Mouse (Mus musculus): ENCODE measurements around the gene Armh3. TPM values are rescaled to one million over a fixed set of nuclear protein-coding genes. Genes with fewer than 3 reads are reported as not detected.

The Armh3 gene
- polyA plus RNA-seq, 1 experiment: 17.1 TPM

DNA sequence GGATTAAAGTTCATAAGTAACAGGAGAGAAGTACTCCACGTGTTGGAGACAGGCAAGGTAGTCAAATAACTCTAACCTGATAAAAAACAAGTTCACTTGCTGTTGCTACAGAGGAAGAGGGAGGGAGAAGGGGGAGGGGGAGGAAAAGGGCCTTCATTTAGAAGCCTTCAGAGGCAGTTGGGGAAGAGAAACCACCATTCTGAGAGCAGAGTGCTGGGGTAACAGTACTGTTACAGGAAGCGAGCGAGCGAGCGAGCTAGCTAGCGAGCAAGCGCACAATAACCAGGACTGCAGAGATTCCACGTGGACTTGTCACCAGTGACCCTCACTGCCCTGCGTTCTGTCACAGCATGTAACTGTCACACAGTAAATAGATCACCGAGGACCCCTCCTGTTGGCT lies 154.9 kb downstream of the Armh3 start:
- no peaks in the 10 kb centered on the region for H3K36me3 ChIP-seq (ENCODE audit: control insufficient read depth, insufficient read depth, low read length, poor library complexity, severe bottlenecking)
- H3K9me3 ChIP-seq (replicated peaks; ENCODE audit: control insufficient read depth, insufficient read depth, low read length, poor library complexity, severe bottlenecking): no peaks in the 10 kb centered on the region
- H3K27me3 ChIP-seq (ENCODE audit: control insufficient read depth, insufficient read depth, low read length, poor library complexity, severe bottlenecking): no peaks in the 10 kb centered on the region
- H3K27ac ChIP-seq (ENCODE audit: insufficient read depth, low read length): no peak overlapping the region
- H3K4me1 ChIP-seq (ENCODE audit: control insufficient read depth, insufficient read depth, low read length): no peaks in the 10 kb centered on the region
- H3K4me3 ChIP-seq (ENCODE audit: low read depth, low read length): no peak overlapping the region
- no peak overlapping the region for H3K9ac ChIP-seq (ENCODE audit: low read depth, poor library complexity, severe bottlenecking)
- TF ChIP-seq POLR2A (IDR thresholded peaks at IDR 0.05; ENCODE audit: insufficient read depth, low read length) (no peak), EP300 (IDR thresholded peaks at IDR 0.05; ENCODE audit: insufficient read depth, low read depth, low read length) (no peak), CTCF (IDR thresholded peaks at IDR 0.05; ENCODE audit: low read depth, low read length) (no peak)

DNA sequence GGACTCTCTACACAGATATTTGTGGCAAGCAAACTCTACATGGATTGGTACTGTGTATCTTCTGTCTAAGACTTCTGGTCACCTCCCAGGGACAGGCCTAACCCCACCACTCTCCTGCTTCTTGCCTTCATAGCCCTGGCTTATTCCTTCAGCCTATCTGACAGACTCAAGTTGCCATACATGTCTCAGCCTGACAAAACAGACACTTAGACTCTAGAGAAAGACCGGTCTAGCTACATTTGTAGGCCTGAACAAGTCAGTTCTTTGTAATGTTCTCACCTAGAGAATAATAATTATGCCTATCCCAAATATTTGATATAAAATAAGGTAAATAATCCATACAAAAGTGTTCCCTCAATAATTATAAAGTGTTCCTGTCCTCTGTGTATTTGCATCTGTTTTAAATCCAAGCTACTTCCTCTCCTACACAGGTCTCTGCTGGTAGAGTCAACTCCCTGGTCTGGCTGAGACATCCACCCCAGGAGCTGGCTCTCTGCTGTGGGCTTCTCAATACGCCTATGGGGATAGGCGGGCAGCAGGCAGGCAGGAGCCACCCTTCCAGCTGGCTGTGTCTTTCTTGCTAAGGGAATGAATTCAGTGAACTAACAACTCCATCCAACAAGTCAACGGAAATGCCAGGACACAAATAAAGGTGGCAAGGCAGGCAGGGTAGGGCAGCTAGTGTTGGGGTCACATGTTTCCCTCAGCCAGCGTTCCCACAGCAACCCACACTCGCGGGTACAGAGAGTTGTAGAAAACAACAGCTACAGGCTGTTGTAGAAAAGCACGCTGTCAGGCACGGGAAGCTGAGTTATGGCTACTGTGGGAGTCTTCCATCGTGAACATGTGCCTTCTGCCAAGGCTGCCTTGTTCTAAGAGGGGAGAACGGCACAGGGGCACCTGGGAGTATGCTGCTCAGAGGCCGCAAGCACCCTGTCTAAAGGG lies 161.0 kb downstream of the Armh3 start:
- H3K27ac ChIP-seq (ENCODE audit: insufficient read depth, low read length): no peak overlapping the region

DNA sequence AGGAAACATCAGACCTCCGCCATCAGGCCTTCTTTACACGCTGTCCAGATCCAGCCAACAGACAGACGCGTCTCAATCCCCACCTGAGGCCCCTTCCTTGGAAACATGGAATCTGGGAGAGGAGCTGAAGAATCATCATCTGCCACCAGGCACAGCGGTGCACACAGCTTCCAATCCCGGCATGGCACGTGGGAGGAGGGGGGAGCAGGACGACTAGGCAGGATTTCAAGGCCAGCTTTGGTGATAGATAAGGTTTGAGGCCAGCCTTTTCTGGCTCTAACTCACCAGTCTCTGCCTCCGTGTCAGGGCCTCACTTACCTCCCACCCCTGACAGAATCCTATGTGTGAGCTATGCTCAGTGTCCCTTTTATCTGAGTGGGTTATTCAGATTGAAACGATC lies 162.8 kb downstream of the Armh3 start:
- no peak overlapping the region for H3K27ac ChIP-seq (ENCODE audit: insufficient read depth, low read length)
- H3K9ac ChIP-seq (ENCODE audit: low read depth, poor library complexity, severe bottlenecking): no peak overlapping the region
- H3K9me3 ChIP-seq (replicated peaks; ENCODE audit: control insufficient read depth, insufficient read depth, low read length, poor library complexity, severe bottlenecking): no peaks in the 10 kb centered on the region
- no peaks in the 10 kb centered on the region for H3K27me3 ChIP-seq (ENCODE audit: control insufficient read depth, insufficient read depth, low read length, poor library complexity, severe bottlenecking)
- no peak overlapping the region for H3K4me3 ChIP-seq (ENCODE audit: low read depth, low read length)
- TF ChIP-seq CTCF (IDR thresholded peaks at IDR 0.05; ENCODE audit: low read depth, low read length) (no peak), EP300 (IDR thresholded peaks at IDR 0.05; ENCODE audit: insufficient read depth, low read depth, low read length) (no peak), POLR2A (IDR thresholded peaks at IDR 0.05; ENCODE audit: insufficient read depth, low read length) (no peak)
- no peaks in the 10 kb centered on the region for H3K4me1 ChIP-seq (ENCODE audit: control insufficient read depth, insufficient read depth, low read length)
- no peaks in the 10 kb centered on the region for H3K36me3 ChIP-seq (ENCODE audit: control insufficient read depth, insufficient read depth, low read length, poor library complexity, severe bottlenecking)

More for the DNA sequence above, 161.0 kb downstream of the Armh3 start:
- Histone ChIP-seq H3K9me3 (replicated peaks; ENCODE audit: control insufficient read depth, insufficient read depth, low read length, poor library complexity, severe bottlenecking) (no peaks in the 10 kb centered on the region), H3K9ac (ENCODE audit: low read depth, poor library complexity, severe bottlenecking) (no peak overlapping the region), H3K4me3 (ENCODE audit: low read depth, low read length) (no peak overlapping the region), H3K4me1 (ENCODE audit: control insufficient read depth, insufficient read depth, low read length) (no peaks in the 10 kb centered on the region), H3K36me3 (ENCODE audit: control insufficient read depth, insufficient read depth, low read length, poor library complexity, severe bottlenecking) (no peaks in the 10 kb centered on the region), H3K27me3 (ENCODE audit: control insufficient read depth, insufficient read depth, low read length, poor library complexity, severe bottlenecking) (no peaks in the 10 kb centered on the region)
- TF ChIP-seq POLR2A (IDR thresholded peaks at IDR 0.05; ENCODE audit: insufficient read depth, low read length): no peak
- TF ChIP-seq CTCF (IDR thresholded peaks at IDR 0.05; ENCODE audit: low read depth, low read length): no peak
- TF ChIP-seq EP300 (IDR thresholded peaks at IDR 0.05; ENCODE audit: insufficient read depth, low read depth, low read length): no peak

DNA sequence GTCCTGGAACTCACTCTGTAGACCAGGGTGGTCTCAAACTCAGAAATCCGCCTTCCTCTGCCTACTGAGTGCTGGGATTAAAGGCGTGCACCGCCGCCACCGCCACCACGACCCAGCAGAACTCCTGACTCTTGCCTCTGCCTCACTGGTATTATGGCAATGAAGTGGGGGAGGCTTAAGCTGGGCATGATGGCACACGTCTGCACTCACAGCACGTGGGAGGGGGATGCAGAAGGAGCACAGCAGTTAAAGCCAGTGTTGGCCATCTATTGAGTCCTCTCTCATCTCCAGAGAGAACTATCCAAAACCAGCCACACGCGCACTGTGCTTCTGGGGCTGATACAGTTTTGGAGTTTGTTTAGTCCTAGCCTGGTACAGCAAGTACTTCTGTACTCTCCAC lies 164.6 kb downstream of the Armh3 start:
- Histone ChIP-seq H3K9ac (ENCODE audit: low read depth, poor library complexity, severe bottlenecking) (no peak overlapping the region), H3K4me3 (ENCODE audit: low read depth, low read length) (no peak overlapping the region), H3K36me3 (ENCODE audit: control insufficient read depth, insufficient read depth, low read length, poor library complexity, severe bottlenecking) (no peaks in the 10 kb centered on the region), H3K27ac (ENCODE audit: insufficient read depth, low read length) (no peak overlapping the region), H3K4me1 (ENCODE audit: control insufficient read depth, insufficient read depth, low read length) (no peaks in the 10 kb centered on the region), H3K27me3 (ENCODE audit: control insufficient read depth, insufficient read depth, low read length, poor library complexity, severe bottlenecking) (no peaks in the 10 kb centered on the region), H3K9me3 (replicated peaks; ENCODE audit: control insufficient read depth, insufficient read depth, low read length, poor library complexity, severe bottlenecking) (no peaks in the 10 kb centered on the region)
- no peak for TF ChIP-seq POLR2A (IDR thresholded peaks at IDR 0.05; ENCODE audit: insufficient read depth, low read length)
- TF ChIP-seq CTCF (IDR thresholded peaks at IDR 0.05; ENCODE audit: low read depth, low read length): no peak
- TF ChIP-seq EP300 (IDR thresholded peaks at IDR 0.05; ENCODE audit: insufficient read depth, low read depth, low read length): no peak

DNA sequence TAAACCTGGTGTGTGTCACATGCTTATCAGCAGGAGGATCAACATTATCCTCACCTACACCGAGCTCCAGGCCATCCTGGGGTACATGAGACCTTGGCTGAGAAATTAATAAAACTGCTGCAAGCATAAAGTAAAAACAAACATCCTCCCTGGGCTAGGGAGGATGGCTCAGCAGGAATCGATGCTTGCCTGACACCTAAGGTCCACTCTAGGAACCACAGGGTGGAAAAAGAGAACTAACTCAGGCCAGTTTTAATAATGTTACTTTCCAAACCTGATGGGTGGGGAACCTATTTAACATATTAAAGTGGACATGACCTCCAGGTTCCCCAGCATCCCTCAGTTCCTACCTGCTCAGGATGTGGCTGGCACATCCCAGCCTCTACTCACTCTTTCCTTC lies 167.6 kb downstream of the Armh3 start:
- H3K36me3 ChIP-seq (ENCODE audit: control insufficient read depth, insufficient read depth, low read length, poor library complexity, severe bottlenecking): no peaks in the 10 kb centered on the region
- H3K9me3 ChIP-seq (replicated peaks; ENCODE audit: control insufficient read depth, insufficient read depth, low read length, poor library complexity, severe bottlenecking): no peaks in the 10 kb centered on the region
- no peak overlapping the region for H3K4me3 ChIP-seq (ENCODE audit: low read depth, low read length)
- 0 out of 2 replicates have a peak overlapping the region, but pooled peaks have one; percentile 13 for H3K27ac ChIP-seq (ENCODE audit: insufficient read depth, low read length)
- no peaks in the 10 kb centered on the region for H3K4me1 ChIP-seq (ENCODE audit: control insufficient read depth, insufficient read depth, low read length)
- no peak overlapping the region for H3K9ac ChIP-seq (ENCODE audit: low read depth, poor library complexity, severe bottlenecking)
- TF ChIP-seq EP300 (IDR thresholded peaks at IDR 0.05; ENCODE audit: insufficient read depth, low read depth, low read length): no peak
- no peak for TF ChIP-seq CTCF (IDR thresholded peaks at IDR 0.05; ENCODE audit: low read depth, low read length)
- TF ChIP-seq POLR2A (IDR thresholded peaks at IDR 0.05; ENCODE audit: insufficient read depth, low read length): no peak
- H3K27me3 ChIP-seq (ENCODE audit: control insufficient read depth, insufficient read depth, low read length, poor library complexity, severe bottlenecking): no peaks in the 10 kb centered on the region

DNA sequence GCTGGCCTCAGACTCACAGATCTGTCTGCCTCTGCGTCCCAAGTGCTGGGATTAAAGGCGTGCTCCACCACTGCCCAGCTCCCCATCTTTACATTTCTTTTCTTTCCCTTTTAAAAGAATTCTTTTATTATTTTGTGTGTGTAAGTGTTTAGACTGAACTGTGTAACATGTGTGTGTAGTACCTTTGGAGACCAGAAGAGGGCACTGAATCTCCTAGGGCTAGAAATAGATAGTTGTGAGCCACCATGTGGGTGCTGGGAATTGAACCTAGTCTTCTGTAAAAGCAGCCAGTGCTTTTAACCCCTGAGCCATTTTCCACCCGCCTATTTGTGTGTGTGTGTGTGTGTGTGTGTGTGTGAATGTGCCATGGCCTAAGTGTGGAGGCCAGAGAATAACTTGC lies 170.6 kb downstream of the Armh3 start:
- Histone ChIP-seq H3K36me3 (ENCODE audit: control insufficient read depth, insufficient read depth, low read length, poor library complexity, severe bottlenecking) (no peaks in the 10 kb centered on the region), H3K9ac (ENCODE audit: low read depth, poor library complexity, severe bottlenecking) (no peak overlapping the region), H3K9me3 (replicated peaks; ENCODE audit: control insufficient read depth, insufficient read depth, low read length, poor library complexity, severe bottlenecking) (no peaks in the 10 kb centered on the region), H3K27ac (ENCODE audit: insufficient read depth, low read length) (no peak overlapping the region), H3K4me1 (ENCODE audit: control insufficient read depth, insufficient read depth, low read length) (no peaks in the 10 kb centered on the region), H3K27me3 (ENCODE audit: control insufficient read depth, insufficient read depth, low read length, poor library complexity, severe bottlenecking) (no peaks in the 10 kb centered on the region), H3K4me3 (ENCODE audit: low read depth, low read length) (no peak overlapping the region)
- no peak for TF ChIP-seq CTCF (IDR thresholded peaks at IDR 0.05; ENCODE audit: low read depth, low read length)
- no peak for TF ChIP-seq POLR2A (IDR thresholded peaks at IDR 0.05; ENCODE audit: insufficient read depth, low read length)
- TF ChIP-seq EP300 (IDR thresholded peaks at IDR 0.05; ENCODE audit: insufficient read depth, low read depth, low read length): no peak

All from ES-Bruce4 (cell line).